Mouse (Mus musculus): Measurements from ENCODE around the gene Adam11. TPM values are rescaled to one million over a fixed set of nuclear protein-coding genes. Genes with fewer than 3 reads are reported as not detected.
A peak's percentile ranks its signal among the peaks of the same experiment; 100 is the strongest.

The Adam11 gene
- polyA plus RNA-seq, 1 experiment = 3.6 TPM

- peak; percentile 37 for DNase-seq
- Histone ChIP-seq H3K4me1 (ENCODE audit: control insufficient read depth, insufficient read depth, low read length) (no peaks in the 10 kb centered on the region; the same call in 1 of the 2 replicates), H3K4me3 (replicated peaks; ENCODE audit: extremely low read depth, low read depth, low read length) (peak overlapping the region; percentile 62)
- WGBS = 2% methylated on average over 81 of the region's 92 CpGs
- TF ChIP-seq POLR2A (IDR thresholded peaks at IDR 0.05; ENCODE audit: borderline replicate concordance, extremely low read depth, low read depth, low read length) = no peak
- no peak for TF ChIP-seq CTCF (IDR thresholded peaks at IDR 0.05; ENCODE audit: insufficient read depth, low read length)
These were observed 57.1 kb downstream of the Adam11 start for GRCm38 (mm10) chr11:102818121-102819020.

- H3K4me3 ChIP-seq (replicated peaks; ENCODE audit: extremely low read depth, low read depth, low read length) = peak within 1 kb of the TSS; percentile 62
- TF ChIP-seq POLR2A (IDR thresholded peaks at IDR 0.05; ENCODE audit: borderline replicate concordance, extremely low read depth, low read depth, low read length) (0 out of 2 replicates have a peak, but pooled peaks have one; percentile 23), CTCF (IDR thresholded peaks at IDR 0.05; ENCODE audit: insufficient read depth, low read length) (no peak)
- DNase-seq = peak; percentile 52
- WGBS = under 1% methylated on average over 91 of the region's 97 CpGs
- no peaks in the 10 kb centered on the region; the same call in 1 of the 2 replicates for H3K4me1 ChIP-seq (ENCODE audit: control insufficient read depth, insufficient read depth, low read length)
These were observed 58.0 kb downstream of the Adam11 start, which contains the start of gene Gjc1 for GRCm38 (mm10) chr11:102819021-102819782. Gene Gjc1 (minus strand): TSS chr11:102819700.

GRCm38 (mm10) chr11:102819783-102820385 lies 58.6 kb downstream of the Adam11 start:
- DNase-seq = no peak
- TF ChIP-seq POLR2A (IDR thresholded peaks at IDR 0.05; ENCODE audit: borderline replicate concordance, extremely low read depth, low read depth, low read length) (no peak), CTCF (IDR thresholded peaks at IDR 0.05; ENCODE audit: insufficient read depth, low read length) (no peak)
- H3K4me1 ChIP-seq (ENCODE audit: control insufficient read depth, insufficient read depth, low read length) = no peaks in the 10 kb centered on the region; the same call in 1 of the 2 replicates
- H3K4me3 ChIP-seq (replicated peaks; ENCODE audit: extremely low read depth, low read depth, low read length) = no peak overlapping the region
- WGBS = 15% methylated on average over 14 of the region's 14 CpGs

- Histone ChIP-seq H3K4me1 (ENCODE audit: control insufficient read depth, insufficient read depth, low read length) (no peaks in the 10 kb centered on the region; the same call in 1 of the 2 replicates), H3K4me3 (replicated peaks; ENCODE audit: extremely low read depth, low read depth, low read length) (no peak overlapping the region)
- 45% methylated on average over 3 of the region's 3 CpGs for WGBS
- no peak for DNase-seq
- TF ChIP-seq CTCF (IDR thresholded peaks at IDR 0.05; ENCODE audit: insufficient read depth, low read length) (no peak), POLR2A (IDR thresholded peaks at IDR 0.05; ENCODE audit: borderline replicate concordance, extremely low read depth, low read depth, low read length) (no peak)
These were observed 59.2 kb downstream of the Adam11 start for GRCm38 (mm10) chr11:102820432-102820831.

- 44% methylated on average over 6 of the region's 6 CpGs for WGBS
- no peak overlapping the region for H3K4me3 ChIP-seq (replicated peaks; ENCODE audit: extremely low read depth, low read depth, low read length)
These were observed 60.0 kb downstream of the Adam11 start for GRCm38 (mm10) chr11:102821231-102821630.

GRCm38 (mm10) chr11:102826476-102826875 lies 65.2 kb downstream of the Adam11 start:
- H3K4me1 ChIP-seq (ENCODE audit: control insufficient read depth, insufficient read depth, low read length) = no peaks in the 10 kb centered on the region
- WGBS = 85% methylated on average over 2 of the region's 2 CpGs
- no peak for DNase-seq
- H3K4me3 ChIP-seq (replicated peaks; ENCODE audit: extremely low read depth, low read depth, low read length) = no peak overlapping the region
- TF ChIP-seq POLR2A (IDR thresholded peaks at IDR 0.05; ENCODE audit: borderline replicate concordance, extremely low read depth, low read depth, low read length) (no peak), CTCF (IDR thresholded peaks at IDR 0.05; ENCODE audit: insufficient read depth, low read length) (no peak)

More at GRCm38 (mm10) chr11:102821231-102821630, 60.0 kb downstream of the Adam11 start:
- no peaks in the 10 kb centered on the region; the same call in 1 of the 2 replicates for H3K4me1 ChIP-seq (ENCODE audit: control insufficient read depth, insufficient read depth, low read length)
- no peak for DNase-seq
- TF ChIP-seq CTCF (IDR thresholded peaks at IDR 0.05; ENCODE audit: insufficient read depth, low read length) (no peak), POLR2A (IDR thresholded peaks at IDR 0.05; ENCODE audit: borderline replicate concordance, extremely low read depth, low read depth, low read length) (no peak)

GRCm38 (mm10) chr11:102827097-102827496 lies 65.9 kb downstream of the Adam11 start:
- Histone ChIP-seq H3K4me1 (ENCODE audit: control insufficient read depth, insufficient read depth, low read length) (no peaks in the 10 kb centered on the region), H3K4me3 (replicated peaks; ENCODE audit: extremely low read depth, low read depth, low read length) (no peak overlapping the region)
- WGBS = 60% methylated on average over 4 of the region's 4 CpGs
- TF ChIP-seq POLR2A (IDR thresholded peaks at IDR 0.05; ENCODE audit: borderline replicate concordance, extremely low read depth, low read depth, low read length) (no peak), CTCF (IDR thresholded peaks at IDR 0.05; ENCODE audit: insufficient read depth, low read length) (no peak)
- DNase-seq = no peak

Other genes with a start within 250 kb of the Adam11 start
- gene Gpatch8, start 205.0 kb upstream of the Adam11 start, polyA plus RNA-seq (2012; rRNA removed) = 15.0 and 17.3 TPM in 2 replicates
- gene Gm11627, start 182.0 kb upstream of the Adam11 start, polyA plus RNA-seq (2012; rRNA removed) = 2.4 and 2.5 TPM in 2 replicates
- 45.5 and 50.9 TPM in 2 replicates for gene Fzd2, start 157.0 kb upstream of the Adam11 start, polyA plus RNA-seq (2012; rRNA removed)
- gene Meioc, start 97.7 kb upstream of the Adam11 start, polyA plus RNA-seq (2012; rRNA removed) = not detected in 2 replicates
- 4.3 and 5.0 TPM in 2 replicates for gene Ccdc43, start 63.7 kb upstream of the Adam11 start, polyA plus RNA-seq (2012; rRNA removed)
- 9.1 and 14.8 TPM in 2 replicates for gene Gjc1, start 58.3 kb downstream of the Adam11 start, polyA plus RNA-seq (2012; rRNA removed)
- 52.5 and 72.6 TPM in 2 replicates for gene Higd1b, start 74.4 kb downstream of the Adam11 start, polyA plus RNA-seq (2012; rRNA removed)
- 74.5 and 77.7 TPM in 2 replicates for gene Eftud2, start 119.5 kb downstream of the Adam11 start, polyA plus RNA-seq (2012; rRNA removed)
- 1.00 and 1.3 TPM in 2 replicates for gene Ccdc103, start 119.8 kb downstream of the Adam11 start, polyA plus RNA-seq (2012; rRNA removed)
- gene Fam187a, start 123.7 kb downstream of the Adam11 start, polyA plus RNA-seq (2012; rRNA removed) = 0.11 and 0.19 TPM in 2 replicates
- 0.15 and 0.24 TPM in 2 replicates for gene Gfap, start 139.5 kb downstream of the Adam11 start, polyA plus RNA-seq (2012; rRNA removed)
- gene Kif18b, start 163.7 kb downstream of the Adam11 start, polyA plus RNA-seq (2012; rRNA removed) = 0.61 and 0.99 TPM in 2 replicates
- gene C1ql1, start 185.2 kb downstream of the Adam11 start, polyA plus RNA-seq (2012; rRNA removed) = 0.22 TPM in 2 replicates

Data from lung, adult 2 months (tissue).